Mouse (Mus musculus) gastrocnemius, postnatal 36 days (tissue): ENCODE data around the gene Traf2. TPM values are rescaled to one million over a fixed set of nuclear protein-coding genes. Genes with fewer than 3 reads are reported as not detected.
A peak's percentile ranks its signal among the peaks of the same experiment; 100 is the strongest.

Source experiments
- DNase-seq, 2 experiments: peaks; one replicate each; pipeline ENCODE4 v3.0.0; 2022
- intact Hi-C: fragments of 180-260 bp; cut with DNase I; formaldehyde crosslinking; loops from one replicate; pipeline ENCODE4 v1.15.1; 2025
- total RNA-seq, 2 experiments: library from RNA; stranded (reverse); gene quantifications; 2 replicates each; pipeline ENCODE4 v1.2.3; 2021

Traf2 gene
- total RNA-seq, 2 experiments from 2014 or later: 9.8 to 11.5 TPM

- intact Hi-C loops: no loop called here
- peak in 1 of 2 experiments; percentile 10 for DNase-seq
These were observed 2.6 kb upstream of the Traf2 start for GRCm38 (mm10) chr2:25549021-25549991.

DNA sequence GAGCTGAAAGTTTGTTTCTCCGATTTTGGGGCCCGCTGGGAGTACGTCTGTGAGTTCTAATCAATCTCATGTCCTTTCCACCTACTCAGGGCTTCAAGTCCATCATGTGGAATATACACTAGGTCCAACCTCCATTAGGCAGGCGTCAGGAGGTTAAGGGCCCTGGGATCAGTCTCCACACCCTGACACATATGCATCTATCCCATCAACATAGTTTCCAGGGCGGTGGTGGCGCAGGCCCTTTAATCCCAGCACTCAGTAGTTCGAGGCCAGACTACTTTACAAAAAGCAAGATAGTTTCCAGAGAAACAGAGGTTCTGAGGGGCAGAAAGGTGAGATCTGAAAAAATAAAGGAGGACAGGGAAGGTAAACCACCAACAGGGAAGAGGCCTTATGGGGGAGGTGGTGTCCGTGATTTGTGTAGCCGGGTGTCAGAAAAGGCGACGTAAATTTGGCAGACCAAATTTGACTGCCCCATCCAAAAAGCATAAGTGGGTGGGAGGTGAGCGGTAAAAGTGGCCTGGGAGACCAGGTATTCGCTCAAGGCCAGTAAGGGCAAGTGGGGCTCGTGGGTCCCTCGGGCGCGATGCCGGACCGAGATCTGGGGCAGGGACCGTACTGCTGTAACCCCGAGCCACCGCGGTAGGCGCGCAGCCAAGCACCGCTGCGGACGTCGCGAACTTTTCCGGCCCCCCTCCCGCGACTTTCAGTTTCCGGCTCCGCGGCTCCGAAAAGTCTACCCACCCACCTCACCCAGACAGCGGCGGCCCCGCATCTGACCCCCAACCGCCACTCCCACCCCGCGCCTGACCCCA is 537 bp downstream of the Traf2 start:
- DNase-seq: peak in 1 of 2 experiments; percentile 65

GRCm38 (mm10) chr2:25541644-25542367 is 4.9 kb downstream of the Traf2 start:
- no peak for DNase-seq
- intact Hi-C loops: no loop called here

More for the DNA sequence above, 537 bp downstream of the Traf2 start:
- intact Hi-C loops: no loop called here

- no peak for DNase-seq
- intact Hi-C loops: no loop called here
These were observed 6.2 kb downstream of the Traf2 start for GRCm38 (mm10) chr2:25540541-25540948.

DNA sequence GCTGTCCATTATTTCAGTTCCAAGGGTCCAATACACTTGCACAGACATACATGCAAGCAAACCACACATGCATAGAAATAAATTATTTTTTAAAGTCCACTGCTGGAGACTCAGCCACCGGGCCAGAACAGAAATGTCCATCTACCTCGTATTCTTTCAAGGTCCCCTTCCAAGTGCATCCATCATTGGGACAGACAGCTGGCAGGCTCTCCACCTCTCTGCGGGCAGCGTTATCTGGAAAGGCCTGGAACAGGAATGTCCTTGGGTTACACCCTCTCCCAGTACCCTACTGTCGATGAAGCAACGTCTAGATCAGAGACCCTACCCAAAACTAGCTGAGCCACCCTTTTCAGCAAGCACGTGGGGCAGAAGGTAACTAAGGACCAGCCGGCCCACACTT is 10.2 kb downstream of the Traf2 start:
- intact Hi-C loops: no loop called here
- DNase-seq: no peak

DNA sequence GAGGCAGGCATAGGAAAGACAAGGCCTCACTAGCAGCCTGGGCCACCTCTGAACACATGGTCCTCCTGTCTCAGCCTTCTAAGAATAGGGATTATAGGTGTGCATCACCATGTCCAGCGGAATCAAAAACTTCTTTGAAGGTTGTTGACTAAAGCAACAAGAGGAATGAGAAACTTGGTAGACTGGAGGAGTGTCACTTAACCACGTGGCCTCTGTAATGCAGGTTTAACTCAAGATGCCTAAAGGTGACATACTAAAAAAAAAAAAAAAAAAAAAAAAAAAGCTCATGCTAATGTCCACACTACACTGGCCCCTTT is 11.9 kb downstream of the Traf2 start:
- intact Hi-C loops: no loop called here
- no peak for DNase-seq

GRCm38 (mm10) chr2:25534178-25534865 is 12.4 kb downstream of the Traf2 start:
- DNase-seq: peak; percentile 83 to 84
- intact Hi-C loops: no loop called here

- intact Hi-C loops: no loop called here
- DNase-seq: no peak
These were observed 13.0 kb downstream of the Traf2 start for GRCm38 (mm10) chr2:25533707-25534106.

- intact Hi-C loops: no loop called here
- DNase-seq: no peak
These were observed 20.0 kb downstream of the Traf2 start for GRCm38 (mm10) chr2:25526510-25527302.

DNA sequence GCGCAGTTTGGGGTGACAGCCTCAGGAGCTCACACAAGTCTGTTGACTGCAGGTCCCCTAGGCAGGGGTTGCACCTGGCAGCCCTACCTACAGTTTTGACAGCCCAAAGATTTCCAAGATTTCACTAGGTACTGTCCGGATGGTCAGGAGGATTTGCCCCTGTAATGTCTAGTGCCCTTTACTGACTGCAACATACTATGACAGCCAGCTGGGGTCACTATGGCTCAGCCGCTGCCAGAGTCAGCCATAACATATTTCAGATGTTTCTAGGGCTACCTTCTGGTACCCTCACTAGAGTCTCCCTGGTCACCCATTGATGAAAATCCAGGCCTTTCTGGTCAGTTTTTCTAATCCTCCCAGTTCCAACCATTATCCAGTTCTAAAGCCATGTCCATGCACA is 36.8 kb downstream of the Traf2 start:
- intact Hi-C loops: loop anchor here (1.0 kb wide), 1 partner anchor 41 kb away; no protein-coding TSS in a partner anchor
- DNase-seq: no peak

DNA sequence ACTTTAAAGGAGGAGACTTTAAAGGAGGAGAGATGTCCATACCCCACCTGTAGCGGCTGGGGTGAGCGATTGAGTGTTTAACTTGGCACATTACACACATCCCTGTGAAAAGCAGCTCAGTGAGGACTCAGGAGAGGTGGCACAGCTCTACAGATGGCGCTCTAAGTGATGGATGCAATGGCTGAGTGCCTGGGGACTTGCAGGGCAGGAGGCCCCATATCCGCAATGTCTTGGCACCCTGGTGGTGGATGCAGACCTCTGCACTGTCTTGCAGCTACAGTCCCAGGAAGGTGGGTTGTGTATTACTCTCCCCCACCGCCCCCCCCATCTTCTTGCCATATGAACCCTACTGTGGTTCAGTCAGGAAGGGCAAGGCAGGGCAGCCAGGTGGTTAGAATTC is 39.8 kb downstream of the Traf2 start:
- intact Hi-C loops: no loop called here
- no peak for DNase-seq

DNA sequence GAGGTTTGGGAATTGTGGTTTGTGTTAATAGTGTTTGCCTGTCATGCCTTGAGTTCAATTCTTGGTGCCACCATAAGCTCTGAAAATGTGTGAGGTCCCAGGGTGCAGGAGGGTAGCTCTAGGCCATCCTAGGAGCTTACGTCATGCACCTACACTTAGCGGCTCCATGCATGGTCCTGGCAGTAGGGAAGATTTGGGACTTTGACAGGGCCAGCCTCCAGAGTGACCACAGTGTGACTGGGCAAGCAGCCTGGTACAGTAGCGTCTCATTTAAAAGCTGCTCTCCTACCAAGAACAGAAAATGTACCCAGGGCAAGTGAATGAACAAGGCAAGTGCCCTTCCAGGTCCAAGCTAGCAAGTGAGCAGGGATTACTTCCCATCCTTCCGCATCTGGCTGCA is 40.9 kb downstream of the Traf2 start:
- DNase-seq: no peak

GRCm38 (mm10) chr2:25505000-25505399 is 41.7 kb downstream of the Traf2 start:
- intact Hi-C loops: no loop called here
- DNase-seq: no peak

More for the DNA sequence above, 40.9 kb downstream of the Traf2 start:
- intact Hi-C loops: no loop called here

DNA sequence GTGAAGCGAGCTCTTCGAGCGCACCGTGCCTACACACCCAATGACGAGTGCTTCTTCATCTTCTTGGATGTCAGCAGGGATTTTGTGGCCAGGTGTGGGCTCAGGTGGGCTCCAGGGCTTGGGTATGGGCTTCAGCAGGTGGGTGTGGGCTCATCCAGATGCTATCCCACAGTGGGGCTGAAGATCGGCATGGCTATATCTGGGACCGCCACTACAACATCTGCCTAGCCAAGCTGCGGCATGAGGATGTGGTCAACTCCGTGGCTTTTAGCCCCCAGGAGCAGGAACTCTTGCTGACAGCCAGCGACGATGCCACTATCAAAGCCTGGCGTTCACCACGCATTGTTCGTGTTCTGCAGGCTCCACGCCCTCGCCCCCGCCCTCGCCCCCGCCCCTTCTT is 42.2 kb downstream of the Traf2 start:
- intact Hi-C loops: no loop called here
- DNase-seq: no peak

- intact Hi-C loops: no loop called here
- no peak for DNase-seq
These were observed 44.0 kb downstream of the Traf2 start for GRCm38 (mm10) chr2:25502726-25503125.

DNA sequence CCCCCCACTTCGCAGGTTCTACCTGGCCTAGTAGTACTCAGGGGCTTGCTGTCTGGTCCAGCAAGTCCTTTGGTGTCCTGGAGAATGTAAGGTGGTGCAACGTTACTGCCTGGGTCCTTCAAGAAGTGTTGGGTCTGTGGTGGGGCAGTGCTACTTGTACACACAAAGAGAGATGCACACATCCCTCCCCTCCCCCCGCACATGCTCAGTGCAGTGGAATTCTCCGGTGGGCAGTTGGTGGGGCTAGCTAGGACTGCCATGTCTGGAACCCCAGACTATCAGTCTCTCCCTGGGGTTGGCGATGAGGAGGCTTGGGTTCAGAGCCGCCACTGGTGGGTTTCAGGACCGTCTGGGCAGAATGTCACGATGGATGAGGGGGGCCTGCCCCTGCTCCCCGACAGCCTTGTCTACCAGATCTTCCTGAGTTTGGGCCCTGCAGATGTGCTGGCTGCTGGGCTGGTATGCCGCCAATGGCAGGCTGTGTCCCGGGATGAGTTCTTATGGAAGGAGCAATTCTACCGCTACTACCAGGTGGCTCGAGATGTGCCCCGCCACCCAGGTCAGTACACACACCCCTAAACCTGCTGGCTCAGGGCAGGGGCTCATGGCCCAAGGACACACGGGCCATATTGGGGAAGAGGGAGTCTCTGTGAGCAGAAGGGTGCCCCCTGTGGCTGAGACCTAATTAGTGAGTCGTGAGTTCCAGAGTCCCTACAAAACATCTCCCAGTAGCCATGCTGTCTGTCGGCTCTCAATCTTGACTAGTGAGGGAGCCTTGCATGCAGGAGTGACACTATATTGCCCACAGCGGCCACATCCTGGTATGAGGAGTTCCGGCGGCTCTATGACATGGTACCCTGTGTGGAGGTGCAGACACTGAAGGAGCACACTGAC is 44.9 kb downstream of the Traf2 start, which contains the start of gene C8g:
Gene C8g, minus strand, starts transcription at position 127 of the 894 bp plus-strand sequence.
- DNase-seq: no peak
- intact Hi-C loops: no loop called here

DNA sequence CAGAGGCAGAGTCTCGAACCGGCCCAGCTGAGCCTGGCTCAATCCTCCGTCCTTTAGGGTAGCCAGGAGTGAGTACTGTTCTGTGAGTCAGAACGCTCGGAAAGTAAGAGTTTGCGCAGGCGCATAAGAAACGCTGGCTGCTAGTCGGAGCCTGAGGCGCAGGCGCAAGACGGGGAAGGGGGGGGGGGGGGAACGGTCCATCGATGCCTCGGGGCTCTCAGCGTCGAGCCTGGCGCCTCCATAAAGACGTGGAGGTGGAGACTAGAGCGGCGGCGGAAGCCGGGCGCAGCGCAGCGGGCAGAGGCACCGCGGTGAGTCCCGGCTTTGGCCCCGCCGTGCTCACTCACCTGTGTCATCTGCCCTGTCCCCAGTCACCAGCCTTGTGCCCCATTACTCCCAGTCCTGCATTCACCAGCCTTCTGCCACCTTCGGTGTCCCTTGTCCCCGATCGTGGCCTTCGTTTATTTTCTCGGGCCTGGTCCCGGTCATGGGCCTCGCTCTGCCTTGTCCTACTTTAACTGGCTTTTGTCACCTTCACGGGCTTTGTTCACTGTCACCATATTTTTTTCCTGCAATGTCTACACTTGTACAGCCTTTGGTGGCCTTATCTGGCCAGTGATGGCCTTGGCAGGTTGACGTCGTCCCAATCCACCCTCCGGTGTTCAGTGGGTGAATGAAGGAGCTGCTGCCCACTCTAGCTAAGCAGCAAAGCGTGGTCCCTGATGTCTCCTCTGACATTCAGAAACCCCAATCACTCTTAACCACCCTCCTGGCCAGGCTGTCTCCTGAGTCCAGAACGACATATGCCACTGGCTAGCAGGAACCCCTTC is 45.9 kb downstream of the Traf2 start, which contains the start of gene Fbxw5:
Gene Fbxw5, plus strand, starts transcription at position 175 of the 830 bp plus-strand sequence.
- peak; percentile 71 to 82 for DNase-seq
- intact Hi-C loops: no loop called here
